In the genomic region with DNA sequence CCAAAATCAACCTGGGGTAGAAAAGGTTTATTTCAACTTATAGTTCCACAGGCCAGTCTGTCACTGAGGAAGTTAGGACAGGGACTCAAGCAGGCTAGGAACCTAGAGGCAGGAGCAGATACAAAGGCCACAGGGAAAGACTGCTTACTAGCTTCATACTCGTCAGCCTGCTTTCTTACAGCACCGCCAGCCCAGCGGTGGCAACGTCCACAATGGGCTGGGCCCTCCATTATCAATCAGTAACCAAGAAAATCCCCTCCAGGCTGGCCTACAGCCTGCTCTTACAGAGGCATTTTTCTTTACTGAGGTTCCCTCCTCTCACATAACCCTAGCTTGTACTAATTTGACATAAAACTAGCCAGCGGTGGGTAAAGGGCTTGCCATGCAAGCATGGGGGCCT, we compare ENCODE assay signal across 18 mouse cellular contexts.
DNase-seq lines count a peak whose midpoint lies in the region; ATAC-seq and TF ChIP-seq lines count a peak whose summit lies in the region.
"Had no signal": no experiment of that assay in that cellular context is flagged by ENCODE, and none has a peak within 500 bp of the region (broad histone marks: within the 10 kb centered on the region; RNA-seq: fewer than 3 reads in every experiment).

No protein-coding gene starts in this region.

- intact Hi-C loops in gastrocnemius, adult 2 months (cut with DNase I) = no loop called here
- intact Hi-C loops in gastrocnemius, postnatal 36 days (cut with DNase I) = no loop called here

- H3K9ac ChIP-seq in liver, embryonic 13.5 days = no peak overlapping the region
- H3K9ac ChIP-seq in intestine, postnatal 0 days (ENCODE audit: low read depth, low read length) = no peak overlapping the region
- H3K9ac ChIP-seq: forebrain, embryonic 13.5 days had no signal

- no peak overlapping the region for H3K27ac ChIP-seq in gastrocnemius, adult 2 months
- no peak overlapping the region for H3K27ac ChIP-seq in liver, embryonic 13.5 days
- H3K27ac ChIP-seq in intestine, postnatal 0 days (ENCODE audit: low read depth, low read length) = no peak overlapping the region
- H3K27ac ChIP-seq: forebrain, embryonic 13.5 days; left cerebral cortex, adult 2 months had no signal

- no peak for TF ChIP-seq CTCF in gastrocnemius, adult 2 months (IDR thresholded peaks at IDR 0.05)
- TF ChIP-seq CTCF in intestine, postnatal 0 days (IDR thresholded peaks at IDR 0.05; ENCODE audit: low read depth) = no peak

- WGBS in liver, embryonic 13.5 days (ENCODE audit: insufficient replicate concordance) = 52% methylated on average over 5 of the region's 5 CpGs
- 57% methylated on average over 5 of the region's 5 CpGs for WGBS in intestine, postnatal 0 days

- ATAC-seq in liver, embryonic 13.5 days (ENCODE audit: low read depth) = 0 out of 2 replicates have a peak, but pooled peaks have one; percentile 41
- ATAC-seq in intestine, postnatal 0 days = peak; percentile 50; the same call in 1 of the 2 replicates
- ATAC-seq: forebrain, embryonic 13.5 days had no signal

- H3K9me3 ChIP-seq in liver, embryonic 13.5 days (replicated peaks) = no peaks in the 10 kb centered on the region
- H3K9me3 ChIP-seq in intestine, postnatal 0 days (ENCODE audit: control insufficient read depth) = no peaks in the 10 kb centered on the region
- H3K9me3 ChIP-seq: forebrain, embryonic 13.5 days had no signal

- no peaks in the 10 kb centered on the region for H3K36me3 ChIP-seq in liver, embryonic 13.5 days
- H3K36me3 ChIP-seq in intestine, postnatal 0 days (ENCODE audit: control insufficient read depth, insufficient read depth) = no peaks in the 10 kb centered on the region

- no peak overlapping the region for H3K4me3 ChIP-seq in gastrocnemius, adult 2 months
- H3K4me3 ChIP-seq in liver, embryonic 13.5 days (replicated peaks) = no peak overlapping the region
- H3K4me3 ChIP-seq in intestine, postnatal 0 days (ENCODE audit: low read depth, low read length) = no peak overlapping the region
- H3K4me3 ChIP-seq: forebrain, embryonic 13.5 days; left cerebral cortex, adult 2 months had no signal

- H3K4me1 ChIP-seq in liver, embryonic 13.5 days (replicated peaks) = peaks cover 22% of the 10 kb centered on the region
- peaks cover 6% of the 10 kb centered on the region; the same call in 1 of the 2 replicates for H3K4me1 ChIP-seq in intestine, postnatal 0 days (replicated peaks; ENCODE audit: control insufficient read depth, insufficient read depth, low read length)

- H3K4me2 ChIP-seq in liver, embryonic 13.5 days = no peak overlapping the region
- H3K4me2 ChIP-seq in intestine, postnatal 0 days (replicated peaks; ENCODE audit: low read depth) = no peak overlapping the region
- H3K4me2 ChIP-seq: forebrain, embryonic 13.5 days; heart, embryonic 11.5 days had no signal

- peak; percentile 10 for DNase-seq in gastrocnemius, adult 2 months
- DNase-seq in gastrocnemius, postnatal 36 days = no peak
- DNase-seq in liver, embryonic 13.5 days = no peak
- no peak for DNase-seq in liver
- DNase-seq in kidney, postnatal 36 days = peak; percentile 67 to 77
- DNase-seq in layer of hippocampus, postnatal 36 days = no peak
- no peak for DNase-seq in spleen, postnatal 10 days (ENCODE audit: low spot score in 2 of 2)
- DNase-seq: adrenal gland, postnatal 14 days; cerebellum, adult 2 months; cerebellum, postnatal 25 days; layer of hippocampus, adult 9-11 months; lung, adult 2 months; lung, postnatal 14 days; midbrain, embryonic 14.5 days had no signal

- H3K27me3 ChIP-seq in liver, embryonic 13.5 days = no peaks in the 10 kb centered on the region
- H3K27me3 ChIP-seq in intestine, postnatal 0 days (replicated peaks; ENCODE audit: control insufficient read depth, insufficient read depth, low read length) = no peaks in the 10 kb centered on the region
- H3K27me3 ChIP-seq: forebrain, embryonic 13.5 days had no signal

Comparison
In these comparisons a context has a peak if more than half of its experiments do, and no peak if none do; other contexts are left out.
1. DNase-seq: peak in gastrocnemius, adult 2 months (single experiment) and kidney, postnatal 36 days (2 of 2); none in gastrocnemius, postnatal 36 days (0 of 2), liver, embryonic 13.5 days (single experiment), liver (single experiment), layer of hippocampus, postnatal 36 days (0 of 2) and spleen, postnatal 10 days (0 of 2).